Mouse (Mus musculus): Measurements from ENCODE around the gene Gm20403. TPM values are rescaled to one million over a fixed set of nuclear protein-coding genes. Genes with fewer than 3 reads are reported as not detected.

Gene Gm20403
- total and polyA plus RNA-seq, 3 experiments, result not detected

DNA sequence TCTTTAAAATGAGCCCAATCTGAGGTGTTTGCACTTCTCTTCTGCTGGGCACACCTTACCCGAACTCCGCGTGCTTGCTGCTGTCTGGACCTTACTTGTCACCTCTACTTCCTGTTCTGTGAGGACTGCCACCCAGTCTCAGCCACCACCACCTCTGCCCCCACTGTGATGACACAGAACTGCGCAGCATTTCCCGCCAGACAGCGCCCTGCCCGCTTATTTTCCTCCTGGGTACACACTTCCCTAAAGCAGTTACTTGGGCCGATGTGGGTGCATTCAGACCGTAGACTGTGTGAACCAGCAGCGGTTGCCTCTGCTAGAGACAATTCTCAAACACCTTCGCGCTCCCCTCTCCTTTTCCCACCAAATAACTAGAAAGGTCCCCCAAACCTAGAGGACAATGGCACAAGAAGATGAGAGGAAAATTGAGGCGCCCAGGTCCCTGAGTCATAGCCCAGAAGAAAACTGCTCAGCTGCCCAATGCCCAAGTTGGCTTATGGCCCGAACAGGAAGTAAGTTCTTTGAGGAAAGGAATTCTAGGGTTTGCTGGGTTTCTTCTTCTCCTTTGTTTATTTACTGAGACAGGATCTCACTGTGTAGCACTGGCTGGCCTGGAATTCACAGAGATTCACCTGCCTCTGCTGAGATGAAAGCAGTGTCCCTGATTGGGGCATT is 12.8 kb upstream of the Gm20403 start (continued):
- TF ChIP-seq POLR2AphosphoS2 (IDR thresholded peaks at IDR 0.05; ENCODE audit: low read depth, low read length) (no peak), SMC3 (IDR thresholded peaks at IDR 0.05; ENCODE audit: low read depth, low read length) (no peak), E2F4 (IDR thresholded peaks at IDR 0.05; ENCODE audit: insufficient replicate concordance, low read depth, low read length) (peak; percentile 91; the same call in 1 of the 2 replicates), CHD1 (IDR thresholded peaks at IDR 0.05; ENCODE audit: low read depth, low read length) (no peak), GABPA (IDR thresholded peaks at IDR 0.05; ENCODE audit: insufficient replicate concordance, low read depth, low read length) (no peak), HCFC1 (IDR thresholded peaks at IDR 0.05; ENCODE audit: low read depth, low read length) (peak; percentile 45; the same call in 1 of the 2 replicates), MAZ (IDR thresholded peaks at IDR 0.05; ENCODE audit: low read depth, low read length) (no peak), ZKSCAN1 (IDR thresholded peaks at IDR 0.05; ENCODE audit: borderline replicate concordance, low read depth, low read length) (no peak), EP300 (IDR thresholded peaks at IDR 0.05; ENCODE audit: low read length) (no peak), USF2 (conservative IDR thresholded peaks at IDR 0.05; ENCODE audit: low read depth, low read length) (no peak), PAX5 (IDR thresholded peaks at IDR 0.05; ENCODE audit: low read length) (no peak), ZC3H11A (IDR thresholded peaks at IDR 0.05; ENCODE audit: low read depth, low read length) (no peak), JUN (IDR thresholded peaks at IDR 0.05; ENCODE audit: insufficient read depth, low read depth, low read length) (no peak; the same call in 1 of the 2 replicates), ZNF384 (IDR thresholded peaks at IDR 0.05; ENCODE audit: low read depth, low read length) (no peak), RAD21 (IDR thresholded peaks at IDR 0.05; ENCODE audit: low read depth, low read length) (no peak)

DNA sequence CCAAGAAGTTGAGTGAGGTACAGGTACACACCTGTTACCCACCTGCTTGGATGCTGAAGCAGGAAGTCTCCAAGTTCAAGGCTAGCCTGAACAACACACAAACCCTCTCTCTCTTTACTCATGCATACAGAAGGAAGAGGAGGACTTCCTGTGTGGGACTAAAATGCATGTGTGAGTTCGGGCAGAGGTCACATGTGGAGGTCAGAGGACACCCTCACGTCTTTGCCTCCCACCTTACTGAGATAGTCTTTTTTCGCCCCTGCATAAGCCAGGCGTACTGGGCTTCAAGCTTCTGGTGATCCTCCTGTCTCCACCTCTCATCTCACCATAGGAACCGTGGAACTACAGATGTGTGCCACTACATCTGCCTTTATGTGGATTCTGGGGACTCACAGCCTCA is 12.1 kb upstream of the Gm20403 start:
- Histone ChIP-seq H3K4me2 (ENCODE audit: insufficient read depth, low read depth, poor library complexity, severe bottlenecking) (peak overlapping the region; percentile 33; the same call in 1 of the 2 replicates), H3K9me3 (replicated peaks; ENCODE audit: low read length) (no peaks in the 10 kb centered on the region), H3K4me1 (ENCODE audit: control insufficient read depth in 1 of 2, insufficient read depth in 2 of 2) (peaks cover 10 to 40% of the 10 kb centered on the region in 2 experiments), H3K4me3 (replicated peaks in 1 of 3; ENCODE audit: low read depth in 2 of 3, low read length in 2 of 3, poor library complexity in 1 of 3) (peak overlapping the region in 1 of 3 experiments; percentile 19), H3K27ac (ENCODE audit: insufficient read depth, low read depth) (peak overlapping the region; percentile 64; the same call in 1 of the 2 replicates), H3K9ac (ENCODE audit: insufficient read depth, low read depth) (no peak overlapping the region), H3K36me3 (replicated peaks in 1 of 2; ENCODE audit: control insufficient read depth in 1 of 2, insufficient read depth in 1 of 2, low read length in 1 of 2) (no peaks in the 10 kb centered on the region), H3K27me3 (replicated peaks) (no peaks in the 10 kb centered on the region), H3K79me2 (replicated peaks; ENCODE audit: control insufficient read depth, extremely low read depth, insufficient read depth, poor library complexity, severe bottlenecking) (no peaks in the 10 kb centered on the region)
- dilution Hi-C loops (cut with MboI; ENCODE audit: extremely low pct_ligation_motif_present, extremely low pct_unique_long_range_greater_than_20kb, low sequenced_read_pairs), result no loop called here
- in situ Hi-C loops (cut with MboI; ENCODE audit: low pct_ligation_motif_present, low pct_unique_long_range_greater_than_20kb, low sequenced_read_pairs), result no loop called here
- no peak for DNase-seq (ENCODE audit: extremely low read depth)
- TF ChIP-seq ZKSCAN1 (IDR thresholded peaks at IDR 0.05; ENCODE audit: borderline replicate concordance, low read depth, low read length) (no peak), MXI1 (IDR thresholded peaks at IDR 0.05; ENCODE audit: low read depth, low read length) (no peak), MAZ (IDR thresholded peaks at IDR 0.05; ENCODE audit: low read depth, low read length) (no peak), ETS1 (conservative IDR thresholded peaks at IDR 0.05; ENCODE audit: low read depth, low read length) (no peak), E2F4 (IDR thresholded peaks at IDR 0.05; ENCODE audit: insufficient replicate concordance, low read depth, low read length) (no peak), MAFK (IDR thresholded peaks at IDR 0.05; ENCODE audit: insufficient replicate concordance, low read length) (0 out of 2 replicates have a peak, but pooled peaks have one; percentile 25), NRF1 (IDR thresholded peaks at IDR 0.05; ENCODE audit: low read depth, low read length) (no peak), TBP (conservative IDR thresholded peaks at IDR 0.05; ENCODE audit: low read depth, low read length) (0 out of 2 replicates have a peak, but pooled peaks have one; percentile 26), USF2 (conservative IDR thresholded peaks at IDR 0.05; ENCODE audit: low read depth, low read length) (no peak), IRF4 (IDR thresholded peaks at IDR 0.05; ENCODE audit: low read depth, low read length) (no peak), CHD1 (IDR thresholded peaks at IDR 0.05; ENCODE audit: low read depth, low read length) (no peak), EP300 (IDR thresholded peaks at IDR 0.05; ENCODE audit: low read length) (no peak), JUN (IDR thresholded peaks at IDR 0.05; ENCODE audit: insufficient read depth, low read depth, low read length) (no peak), RAD21 (IDR thresholded peaks at IDR 0.05; ENCODE audit: low read depth, low read length) (no peak), SMC3 (IDR thresholded peaks at IDR 0.05; ENCODE audit: low read depth, low read length) (no peak), NELFE (IDR thresholded peaks at IDR 0.05; ENCODE audit: low read depth, low read length) (no peak), UBTF (IDR thresholded peaks at IDR 0.05; ENCODE audit: low read depth, low read length) (no peak), MEF2A (IDR thresholded peaks at IDR 0.05; ENCODE audit: borderline replicate concordance, low read depth, low read length) (no peak), CTCF (conservative IDR thresholded peaks at IDR 0.05 in 1 of 2, IDR thresholded peaks at IDR 0.05 in 1 of 2; ENCODE audit: low read depth in 2 of 2, low read length in 2 of 2) (no peak), MAX (IDR thresholded peaks at IDR 0.05; ENCODE audit: low read length) (0 out of 2 replicates have a peak, but pooled peaks have one; percentile 32), POLR2A (IDR thresholded peaks at IDR 0.05; ENCODE audit: low read depth, low read length) (no peak), RCOR1 (conservative IDR thresholded peaks at IDR 0.05; ENCODE audit: low read depth, low read length) (no peak), ELF1 (IDR thresholded peaks at IDR 0.05; ENCODE audit: low read depth, low read length) (0 out of 2 replicates have a peak, but pooled peaks have one; percentile 37), BHLHE40 (IDR thresholded peaks at IDR 0.05; ENCODE audit: low read depth, low read length) (peak; percentile 52), KAT2A (IDR thresholded peaks at IDR 0.05; ENCODE audit: insufficient replicate concordance, low read length) (no peak), ZMIZ1 (IDR thresholded peaks at IDR 0.05; ENCODE audit: low read depth, low read length) (no peak), SIN3A (IDR thresholded peaks at IDR 0.05; ENCODE audit: low read length) (no peak), TCF12 (IDR thresholded peaks at IDR 0.05; ENCODE audit: low read depth, low read length) (no peak), ZNF384 (IDR thresholded peaks at IDR 0.05; ENCODE audit: low read depth, low read length) (no peak)

Measured in CH12.LX (cell line).